Mouse (Mus musculus) gastrocnemius, adult 2 months (tissue): Measurements from ENCODE around the gene Ppp6r2. TPM values are rescaled to one million over a fixed set of nuclear protein-coding genes. Genes with fewer than 3 reads are reported as not detected.
A peak's percentile ranks its signal among the peaks of the same experiment; 100 is the strongest.

Experiments
- DNase-seq: peaks from one replicate; pipeline ENCODE4 v3.0.0; 2022
- H3K27ac ChIP-seq: fragments of 200-600 bp; 2 replicates; pipeline ENCODE4 v1.8.1; 2022; ENCODE audit warnings: mild to moderate bottlenecking
- H3K4me3 ChIP-seq: fragments of 200-600 bp; 2 replicates; pipeline ENCODE4 v1.8.1; 2022; ENCODE audit warnings: mild to moderate bottlenecking, moderate library complexity
- CTCF ChIP-seq: fragments of 200-600 bp; IDR thresholded peaks from 2 replicates; pipeline ENCODE4 v1.8.1; 2022; ENCODE audit warnings: antibody characterized with exemption, mild to moderate bottlenecking, moderate library complexity
- intact Hi-C: fragments of 180-260 bp; cut with DNase I; formaldehyde crosslinking; loops from one replicate; pipeline ENCODE4 v1.15.1; 2025
- total RNA-seq, 2 experiments: library from RNA; stranded (reverse); gene quantifications; 2 replicates each; pipeline ENCODE4 v1.2.3; 2021

Gene Ppp6r2
- total RNA-seq, 2 experiments from 2014 or later = 90.7 to 94.1 TPM

DNA sequence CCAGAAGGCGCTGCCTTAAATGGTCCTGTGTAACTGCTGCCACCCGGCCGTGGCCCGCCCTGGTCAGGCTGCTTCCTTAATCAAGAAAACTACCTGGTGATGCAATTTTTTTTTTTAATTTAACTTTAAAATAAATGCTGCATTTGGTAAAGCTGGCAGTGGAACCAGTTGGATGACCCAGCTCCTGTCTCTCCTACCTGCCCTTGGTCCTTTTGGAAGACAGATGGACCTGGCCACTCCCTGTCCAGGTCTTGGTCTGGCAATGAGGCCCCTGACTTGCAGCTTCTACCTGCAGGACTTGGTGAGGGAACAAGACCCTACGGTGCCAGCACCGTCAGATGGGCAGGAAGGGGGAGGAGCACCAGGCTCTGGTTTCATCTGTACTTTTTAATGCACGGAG, 74.8 kb downstream of the Ppp6r2 start:
- TF ChIP-seq CTCF = no peak
- intact Hi-C loops = no loop called here
- H3K4me3 ChIP-seq = no peak overlapping the region
- no peak overlapping the region for H3K27ac ChIP-seq
- no peak for DNase-seq

DNA sequence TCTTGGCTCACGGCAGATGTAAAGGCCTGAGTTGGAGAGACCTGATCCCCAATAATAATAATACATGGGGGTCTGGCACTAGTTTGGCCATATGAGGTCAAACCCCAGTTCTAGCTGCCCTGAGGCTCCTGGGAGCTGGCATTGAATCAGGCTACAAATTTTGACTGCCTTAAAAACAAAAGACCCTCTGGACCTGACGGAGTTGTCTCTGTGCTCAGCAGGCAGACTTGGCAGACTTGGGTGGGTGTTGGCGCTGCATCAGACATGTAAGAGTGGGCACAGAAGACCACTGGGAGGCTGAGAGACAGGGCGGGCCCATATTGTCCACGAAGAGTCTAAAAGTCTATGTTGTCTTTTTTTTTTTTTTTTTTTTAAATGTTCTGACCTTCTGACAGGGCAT, 75.2 kb downstream of the Ppp6r2 start:
- no peak for TF ChIP-seq CTCF
- Histone ChIP-seq H3K4me3 (no peak overlapping the region), H3K27ac (no peak overlapping the region)
- no peak for DNase-seq
- intact Hi-C loops = no loop called here

DNA sequence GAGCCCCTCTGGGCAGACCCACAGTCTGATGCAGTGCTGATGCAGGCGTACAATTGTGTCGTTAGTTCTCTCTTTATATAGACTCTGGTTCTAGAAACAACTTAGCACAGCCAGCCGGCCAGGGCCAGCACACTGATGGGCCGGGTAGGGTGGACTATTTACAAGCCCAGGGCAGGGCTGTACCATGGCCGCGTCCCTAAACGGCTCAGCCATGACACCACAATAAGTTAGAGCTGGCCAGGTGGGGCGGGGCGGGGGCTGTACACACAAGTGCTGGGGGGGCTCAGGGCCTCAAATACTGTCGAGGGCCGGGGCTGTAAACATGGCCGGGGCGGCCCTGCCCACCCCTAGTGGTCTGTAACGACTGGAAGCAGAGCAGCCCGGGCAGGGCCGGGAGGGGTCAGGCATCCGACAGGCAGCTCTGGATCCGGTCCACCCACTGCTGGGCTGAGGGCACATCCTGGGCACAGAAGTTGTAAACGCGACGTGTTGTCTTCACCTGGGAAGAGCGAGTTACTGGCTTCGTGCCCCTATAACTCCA, 76.9 kb downstream of the Ppp6r2 start:
- H3K4me3 ChIP-seq = no peak overlapping the region
- DNase-seq = no peak
- no peak overlapping the region for H3K27ac ChIP-seq
- TF ChIP-seq CTCF = no peak
- intact Hi-C loops = no loop called here

- H3K4me3 ChIP-seq = no peak overlapping the region
- no peak overlapping the region for H3K27ac ChIP-seq
- DNase-seq = no peak
- no peak for TF ChIP-seq CTCF
- intact Hi-C loops = no loop called here
These were observed 78.1 kb downstream of the Ppp6r2 start for GRCm38 (mm10) chr15:89289455-89289854.

GRCm38 (mm10) chr15:89291521-89291920, 80.2 kb downstream of the Ppp6r2 start:
- DNase-seq = no peak
- H3K27ac ChIP-seq = no peak overlapping the region
- intact Hi-C loops = no loop called here
- TF ChIP-seq CTCF = no peak
- no peak overlapping the region for H3K4me3 ChIP-seq

DNA sequence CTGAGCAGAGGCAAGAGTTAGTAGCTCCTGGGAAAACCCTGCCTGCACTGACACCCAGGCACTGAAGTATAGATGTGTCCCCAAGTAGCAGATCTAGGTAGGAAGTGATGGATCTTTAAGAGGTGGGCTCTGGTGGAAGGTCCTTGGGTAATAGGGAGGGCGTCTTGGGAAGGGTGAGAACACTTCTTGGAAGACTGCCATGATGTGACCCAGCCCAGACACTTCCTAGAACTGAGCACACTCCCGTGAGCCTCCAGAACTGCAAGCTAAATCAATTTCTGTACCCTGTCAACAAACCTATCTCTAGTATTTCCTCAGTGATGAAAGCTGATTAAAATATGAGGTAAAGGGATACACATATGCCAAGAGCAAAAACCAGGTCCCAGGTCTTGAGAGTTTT, 81.4 kb downstream of the Ppp6r2 start:
- no peak for TF ChIP-seq CTCF

GRCm38 (mm10) chr15:89293778-89294177, 82.4 kb downstream of the Ppp6r2 start:
- Histone ChIP-seq H3K4me3 (no peak overlapping the region), H3K27ac (no peak overlapping the region)
- no peak for TF ChIP-seq CTCF
- intact Hi-C loops = no loop called here
- no peak for DNase-seq

More for the DNA sequence above, 81.4 kb downstream of the Ppp6r2 start:
- intact Hi-C loops = no loop called here
- no peak overlapping the region for H3K4me3 ChIP-seq
- DNase-seq = no peak
- H3K27ac ChIP-seq = no peak overlapping the region

- intact Hi-C loops = no loop called here
These were observed 84.3 kb downstream of the Ppp6r2 start for GRCm38 (mm10) chr15:89295580-89296165.

GRCm38 (mm10) chr15:89296465-89296864, 85.1 kb downstream of the Ppp6r2 start:
- intact Hi-C loops = no loop called here
- peak; percentile 63 for DNase-seq

More at GRCm38 (mm10) chr15:89295580-89296165, 84.3 kb downstream of the Ppp6r2 start:
- no peak overlapping the region for H3K4me3 ChIP-seq
- TF ChIP-seq CTCF = no peak
- no peak overlapping the region; the same call in 1 of the 2 replicates for H3K27ac ChIP-seq
- DNase-seq = no peak

DNA sequence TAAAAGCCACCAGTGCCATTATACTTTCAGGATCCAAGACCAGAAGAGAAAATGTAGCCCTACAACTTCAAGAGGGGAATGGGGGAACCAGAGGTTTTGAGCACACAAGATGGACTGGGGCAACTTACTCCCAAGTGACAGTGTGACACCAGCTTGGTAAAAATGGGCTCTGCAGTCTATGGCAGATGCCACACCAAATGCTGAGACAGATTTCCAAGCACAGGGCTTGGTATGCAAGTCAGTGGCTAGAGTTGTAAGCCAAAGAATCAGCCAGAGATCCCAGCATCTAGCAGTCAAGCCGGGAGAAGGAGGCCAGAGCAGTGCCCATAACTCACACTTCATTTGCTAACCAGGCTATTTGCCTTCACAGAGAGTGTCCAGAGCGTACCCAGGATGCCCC, 86.3 kb downstream of the Ppp6r2 start:
- Histone ChIP-seq H3K27ac (no peak overlapping the region), H3K4me3 (no peak overlapping the region)
- intact Hi-C loops = no loop called here
- no peak for TF ChIP-seq CTCF
- DNase-seq = no peak

More at GRCm38 (mm10) chr15:89296465-89296864, 85.1 kb downstream of the Ppp6r2 start:
- no peak for TF ChIP-seq CTCF
- Histone ChIP-seq H3K27ac (no peak overlapping the region; the same call in 1 of the 2 replicates), H3K4me3 (no peak overlapping the region)

DNA sequence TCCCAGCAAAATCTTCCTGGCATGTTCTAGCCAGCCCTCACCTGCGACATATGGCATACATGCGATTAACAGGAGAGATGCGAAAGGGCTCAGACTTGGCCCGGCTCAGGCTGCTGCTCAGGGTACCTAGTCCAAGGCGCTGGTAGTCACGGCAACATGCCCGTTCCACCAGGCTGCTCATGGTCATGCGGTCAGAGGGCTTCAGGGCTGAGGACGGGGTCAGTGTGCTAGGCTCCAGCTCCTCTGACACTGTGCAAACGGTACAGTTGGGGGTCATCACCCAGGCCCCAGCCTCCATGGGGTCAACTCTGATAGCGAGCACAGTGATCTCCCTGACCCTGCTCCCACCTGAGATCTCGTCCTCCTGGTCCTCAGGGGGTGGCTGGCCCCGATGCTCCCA, 88.8 kb downstream of the Ppp6r2 start:
- DNase-seq = no peak
- TF ChIP-seq CTCF = no peak
- no peak overlapping the region for H3K27ac ChIP-seq

DNA sequence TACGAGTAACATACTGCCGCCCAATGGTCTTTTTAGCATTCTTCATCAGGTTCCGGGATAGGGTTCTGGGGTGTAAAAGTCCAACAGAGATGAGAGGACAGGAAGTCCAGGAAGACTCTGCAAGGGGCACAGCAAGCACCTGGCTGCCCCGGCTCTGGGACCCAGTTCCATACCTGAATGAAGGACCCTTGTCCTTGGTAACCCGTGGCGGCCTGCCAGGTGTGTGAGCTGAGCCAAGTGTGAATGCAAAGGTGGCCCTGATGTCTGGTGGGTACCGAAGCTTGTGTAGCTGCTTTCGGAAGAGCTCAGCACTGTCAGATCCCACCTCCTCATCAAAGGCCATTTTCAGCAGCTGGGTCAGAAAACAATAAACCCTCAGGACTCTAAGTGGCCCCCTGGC, 89.2 kb downstream of the Ppp6r2 start:
- intact Hi-C loops = no loop called here
- Histone ChIP-seq H3K27ac (no peak overlapping the region), H3K4me3 (no peak overlapping the region)
- no peak for TF ChIP-seq CTCF
- no peak for DNase-seq

More for the DNA sequence above, 88.8 kb downstream of the Ppp6r2 start:
- intact Hi-C loops = no loop called here
- no peak overlapping the region for H3K4me3 ChIP-seq

GRCm38 (mm10) chr15:89305966-89306365, 94.6 kb downstream of the Ppp6r2 start:
- intact Hi-C loops = no loop called here
- Histone ChIP-seq H3K4me3 (no peak overlapping the region), H3K27ac (no peak overlapping the region)
- no peak for TF ChIP-seq CTCF
- no peak for DNase-seq

- intact Hi-C loops = no loop called here
- Histone ChIP-seq H3K27ac (no peak overlapping the region), H3K4me3 (no peak overlapping the region)
- no peak for TF ChIP-seq CTCF
- no peak for DNase-seq
These were observed 96.1 kb downstream of the Ppp6r2 start for GRCm38 (mm10) chr15:89307461-89307860.
